Mouse (Mus musculus): ENCODE results near the gene Lhx2. TPM values are rescaled to one million over a fixed set of nuclear protein-coding genes. Genes with fewer than 3 reads are reported as not detected.

Lhx2 gene
- polyA plus RNA-seq, 1 experiment from 2014 or later = 0.10 TPM

- Histone ChIP-seq H3K27ac (no peak overlapping the region), H3K9me3 (replicated peaks) (no peaks in the 10 kb centered on the region), H3K4me3 (replicated peaks) (peak overlapping the region; percentile 28; the same call in 1 of the 2 replicates), H3K4me2 (peak overlapping the region; percentile 48; the same call in 1 of the 2 replicates), H3K4me1 (peaks cover 33% of the 10 kb centered on the region), H3K27me3 (peaks cover 100% of the 10 kb centered on the region), H3K9ac (no peak overlapping the region), H3K36me3 (no peaks in the 10 kb centered on the region)
- WGBS = 1% methylated on average over 19 of the region's 19 CpGs
- ATAC-seq (replicated peaks; ENCODE audit: low FRiP score) = no peak
Observed at GRCm38 (mm10) chr2:38355731-38356427, 16.8 kb downstream of the Lhx2 start.

GRCm38 (mm10) chr2:38356428-38357260 is 17.6 kb downstream of the Lhx2 start:
- peaks cover 100% of the 10 kb centered on the region for H3K27me3 ChIP-seq
- no peak overlapping the region for H3K27ac ChIP-seq
- peak overlapping the region; percentile 48 for H3K4me2 ChIP-seq
- no peaks in the 10 kb centered on the region for H3K36me3 ChIP-seq
- H3K9me3 ChIP-seq (replicated peaks) = no peaks in the 10 kb centered on the region
- ATAC-seq (replicated peaks; ENCODE audit: low FRiP score) = no peak
- peaks cover 26% of the 10 kb centered on the region for H3K4me1 ChIP-seq
- H3K4me3 ChIP-seq (replicated peaks) = peak overlapping the region; percentile 28
- H3K9ac ChIP-seq = no peak overlapping the region
- WGBS = under 1% methylated on average over 53 of the region's 53 CpGs

- H3K9ac ChIP-seq = no peak overlapping the region
- ATAC-seq (replicated peaks; ENCODE audit: low FRiP score) = no peak
- no peak overlapping the region for H3K4me2 ChIP-seq
- 1% methylated on average over 35 of the region's 35 CpGs for WGBS
- peaks cover 100% of the 10 kb centered on the region for H3K27me3 ChIP-seq
- no peak overlapping the region for H3K27ac ChIP-seq
- no peaks in the 10 kb centered on the region for H3K9me3 ChIP-seq (replicated peaks)
- peak overlapping the region; percentile 28; the same call in 1 of the 2 replicates for H3K4me3 ChIP-seq (replicated peaks)
- H3K4me1 ChIP-seq = peaks cover 17% of the 10 kb centered on the region
- H3K36me3 ChIP-seq = no peaks in the 10 kb centered on the region
Observed at GRCm38 (mm10) chr2:38357294-38358246, 18.5 kb downstream of the Lhx2 start.

- ATAC-seq (replicated peaks; ENCODE audit: low FRiP score) = no peak
- peaks cover 17% of the 10 kb centered on the region for H3K4me1 ChIP-seq
- no peak overlapping the region for H3K4me3 ChIP-seq (replicated peaks)
- peaks cover 100% of the 10 kb centered on the region for H3K27me3 ChIP-seq
- H3K27ac ChIP-seq = no peak overlapping the region
- no peaks in the 10 kb centered on the region for H3K9me3 ChIP-seq (replicated peaks)
- 4% methylated on average over 3 of the region's 3 CpGs for WGBS
- no peaks in the 10 kb centered on the region for H3K36me3 ChIP-seq
- H3K4me2 ChIP-seq = no peak overlapping the region
- no peak overlapping the region for H3K9ac ChIP-seq
Observed at GRCm38 (mm10) chr2:38358611-38359010, 19.5 kb downstream of the Lhx2 start.

- 1% methylated on average over 10 of the region's 10 CpGs for WGBS
- no peaks in the 10 kb centered on the region for H3K9me3 ChIP-seq (replicated peaks)
- H3K27me3 ChIP-seq = peaks cover 100% of the 10 kb centered on the region
- H3K9ac ChIP-seq = no peak overlapping the region
- no peak for ATAC-seq (replicated peaks; ENCODE audit: low FRiP score)
- H3K36me3 ChIP-seq = no peaks in the 10 kb centered on the region
- H3K27ac ChIP-seq = no peak overlapping the region
- peaks cover 17% of the 10 kb centered on the region for H3K4me1 ChIP-seq
- no peak overlapping the region for H3K4me3 ChIP-seq (replicated peaks)
- H3K4me2 ChIP-seq = no peak overlapping the region
Observed at GRCm38 (mm10) chr2:38359186-38359585, 20.1 kb downstream of the Lhx2 start.

- WGBS = 1% methylated on average over 13 of the region's 13 CpGs
- no peak for ATAC-seq (replicated peaks; ENCODE audit: low FRiP score)
- H3K4me1 ChIP-seq = peaks cover 14% of the 10 kb centered on the region
Observed at GRCm38 (mm10) chr2:38359811-38360210, 20.7 kb downstream of the Lhx2 start.

GRCm38 (mm10) chr2:38366222-38366621 is 27.1 kb downstream of the Lhx2 start:
- Histone ChIP-seq H3K27ac (no peak overlapping the region), H3K4me3 (replicated peaks) (no peak overlapping the region), H3K36me3 (no peaks in the 10 kb centered on the region), H3K4me2 (no peak overlapping the region), H3K9me3 (replicated peaks) (no peaks in the 10 kb centered on the region), H3K9ac (no peak overlapping the region), H3K4me1 (peaks cover 5% of the 10 kb centered on the region), H3K27me3 (peaks cover 96% of the 10 kb centered on the region)
- ATAC-seq (replicated peaks; ENCODE audit: low FRiP score) = no peak
- WGBS = 53% methylated on average over 7 of the region's 7 CpGs

More at GRCm38 (mm10) chr2:38359811-38360210, 20.7 kb downstream of the Lhx2 start:
- H3K36me3 ChIP-seq = no peaks in the 10 kb centered on the region
- H3K4me3 ChIP-seq (replicated peaks) = no peak overlapping the region
- no peaks in the 10 kb centered on the region for H3K9me3 ChIP-seq (replicated peaks)
- peaks cover 99% of the 10 kb centered on the region for H3K27me3 ChIP-seq
- no peak overlapping the region for H3K9ac ChIP-seq
- H3K4me2 ChIP-seq = no peak overlapping the region
- no peak overlapping the region for H3K27ac ChIP-seq

- Histone ChIP-seq H3K27ac (no peak overlapping the region), H3K9me3 (replicated peaks) (no peaks in the 10 kb centered on the region), H3K27me3 (peaks cover 96% of the 10 kb centered on the region), H3K9ac (no peak overlapping the region), H3K36me3 (no peaks in the 10 kb centered on the region), H3K4me3 (replicated peaks) (no peak overlapping the region), H3K4me2 (no peak overlapping the region), H3K4me1 (peaks cover 5% of the 10 kb centered on the region)
- no peak for ATAC-seq (replicated peaks; ENCODE audit: low FRiP score)
- WGBS = 10% methylated on average over 9 of the region's 9 CpGs
Observed at GRCm38 (mm10) chr2:38367023-38367422, 27.9 kb downstream of the Lhx2 start.

- 63% methylated on average over 5 of the region's 5 CpGs for WGBS
- H3K4me3 ChIP-seq (replicated peaks) = no peak overlapping the region
- peaks cover 5% of the 10 kb centered on the region for H3K4me1 ChIP-seq
- H3K9ac ChIP-seq = no peak overlapping the region
- peaks cover 96% of the 10 kb centered on the region for H3K27me3 ChIP-seq
- H3K27ac ChIP-seq = no peak overlapping the region
- ATAC-seq (replicated peaks; ENCODE audit: low FRiP score) = no peak
- no peaks in the 10 kb centered on the region for H3K9me3 ChIP-seq (replicated peaks)
- no peaks in the 10 kb centered on the region for H3K36me3 ChIP-seq
- no peak overlapping the region for H3K4me2 ChIP-seq
Observed at GRCm38 (mm10) chr2:38367852-38368251, 28.8 kb downstream of the Lhx2 start.

GRCm38 (mm10) chr2:38368746-38369330 is 29.8 kb downstream of the Lhx2 start:
- H3K27me3 ChIP-seq = peaks cover 96% of the 10 kb centered on the region
- no peak overlapping the region for H3K9ac ChIP-seq
- no peaks in the 10 kb centered on the region for H3K9me3 ChIP-seq (replicated peaks)
- 4% methylated on average over 31 of the region's 31 CpGs for WGBS
- peak overlapping the region; percentile 57 for H3K4me2 ChIP-seq
- peak; percentile 83 for ATAC-seq (replicated peaks; ENCODE audit: low FRiP score)
- no peak overlapping the region for H3K27ac ChIP-seq
- peaks cover 5% of the 10 kb centered on the region for H3K4me1 ChIP-seq
- no peaks in the 10 kb centered on the region for H3K36me3 ChIP-seq
- H3K4me3 ChIP-seq (replicated peaks) = peak overlapping the region; percentile 35

- H3K27ac ChIP-seq = no peak overlapping the region
- ATAC-seq (replicated peaks; ENCODE audit: low FRiP score) = peak; percentile 59; the same call in 1 of the 2 replicates
- peak overlapping the region; percentile 47 for H3K4me2 ChIP-seq
- H3K36me3 ChIP-seq = no peaks in the 10 kb centered on the region
- 0 out of 2 replicates have a peak overlapping the region, but pooled peaks have one; percentile 14 for H3K4me3 ChIP-seq (replicated peaks)
- 3% methylated on average over 20 of the region's 20 CpGs for WGBS
- H3K9ac ChIP-seq = no peak overlapping the region
- peaks cover 16% of the 10 kb centered on the region for H3K4me1 ChIP-seq
- H3K9me3 ChIP-seq (replicated peaks) = no peaks in the 10 kb centered on the region
- peaks cover 96% of the 10 kb centered on the region for H3K27me3 ChIP-seq
Observed at GRCm38 (mm10) chr2:38375606-38376304, 36.7 kb downstream of the Lhx2 start.
